15 mouse cellular contexts compared by ENCODE assay signal in genomic region chr2:45346358-45346757, GRCm38 (mm10).
"Had no signal": no experiment of that assay in that cellular context is flagged by ENCODE, and none has a peak within 500 bp of the region (broad histone marks: within the 10 kb centered on the region; RNA-seq: fewer than 3 reads in every experiment).

No protein-coding gene starts in this region.

- ATAC-seq: midbrain, embryonic 13.5 days; midbrain, embryonic 15.5 days had no signal

- H3K27me3 ChIP-seq: midbrain, embryonic 13.5 days; midbrain, embryonic 15.5 days; neural tube, embryonic 12.5 days had no signal

- H3K9ac ChIP-seq: lung, embryonic 14.5 days; midbrain, embryonic 13.5 days; midbrain, embryonic 15.5 days; neural tube, embryonic 12.5 days had no signal

- DNase-seq: lung, adult 18-20 months; lung, embryonic 14.5 days; lung, postnatal 10 days; lung, postnatal 4 days; retina, postnatal 1 day; right cerebral cortex, adult 18-20 months; right cerebral cortex, postnatal 25 days; right cerebral cortex, postnatal 4 days; spleen, adult 18-20 months; thymus, adult 18-20 months; thymus, postnatal 14 days; thymus, postnatal 36 days had no signal

- H3K4me3 ChIP-seq: midbrain, embryonic 13.5 days; midbrain, embryonic 15.5 days; neural tube, embryonic 12.5 days had no signal

- H3K27ac ChIP-seq: midbrain, embryonic 13.5 days; midbrain, embryonic 15.5 days; neural tube, embryonic 12.5 days had no signal

- H3K36me3 ChIP-seq: midbrain, embryonic 13.5 days; midbrain, embryonic 15.5 days; neural tube, embryonic 12.5 days had no signal

- H3K4me1 ChIP-seq: midbrain, embryonic 13.5 days; midbrain, embryonic 15.5 days; neural tube, embryonic 12.5 days had no signal

- H3K9me3 ChIP-seq: midbrain, embryonic 13.5 days; midbrain, embryonic 15.5 days; neural tube, embryonic 12.5 days had no signal
